Mouse (Mus musculus) layer of hippocampus, adult 8-10 months (tissue): ENCODE measurements at regions not wholly inside any gene's neighbourhood (a gene's known extent, or its start where the extent isn't known, plus 50 kb on each side); places are given as distances from the start of the nearest gene placed in this dataset.

Experiments
- DNase-seq, 2 experiments: peaks; one replicate each; pipeline ENCODE4 v3.0.0; 2022; ENCODE audit warnings: low spot score in 2 of 2

DNA sequence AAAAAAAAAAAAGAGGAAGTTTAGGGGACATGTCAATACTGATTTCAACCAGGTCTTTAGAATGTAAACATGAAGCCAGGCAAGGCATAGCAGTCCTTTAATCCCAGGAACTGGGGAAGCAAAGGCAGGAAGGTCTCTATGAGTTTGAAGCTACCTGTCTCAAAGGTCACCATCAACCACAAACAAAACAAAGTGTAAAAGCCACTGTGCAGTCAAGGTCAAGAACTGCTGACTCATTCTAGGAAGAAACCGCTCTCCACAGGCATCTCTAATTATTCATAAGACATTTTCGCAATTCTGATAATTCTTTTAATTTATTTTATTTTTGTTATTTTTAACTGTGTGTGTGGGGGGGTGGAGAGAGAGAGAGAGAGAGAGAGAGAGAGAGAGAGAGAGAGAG lies 364.0 kb downstream of the Cntnap4 start:
- no peak for DNase-seq

DNA sequence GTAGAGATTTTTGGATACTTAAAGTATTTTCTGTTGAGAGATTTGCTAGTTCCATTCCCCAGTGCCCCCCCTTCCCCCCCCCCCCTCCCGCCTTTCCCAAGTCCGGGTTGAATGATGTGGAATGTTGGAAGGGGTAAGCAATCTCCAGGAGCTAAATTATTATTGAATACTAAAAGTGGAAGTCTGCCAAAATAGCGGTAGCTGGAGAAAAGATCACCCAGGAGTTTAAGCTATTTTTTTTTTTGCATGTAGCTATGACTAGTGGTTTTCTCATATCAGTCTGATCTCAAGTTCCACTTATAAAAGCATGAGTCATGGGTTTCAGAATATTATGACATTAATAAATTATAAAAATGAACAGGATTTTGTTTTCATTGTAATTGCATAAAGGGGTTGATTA lies 365.6 kb downstream of the Cntnap4 start:
- no peak for DNase-seq

- peak in 1 of 2 experiments; percentile 19 for DNase-seq
Measured at GRCm38 (mm10) chr8:112935897-112936719, 366.3 kb downstream of the Cntnap4 start.

DNA sequence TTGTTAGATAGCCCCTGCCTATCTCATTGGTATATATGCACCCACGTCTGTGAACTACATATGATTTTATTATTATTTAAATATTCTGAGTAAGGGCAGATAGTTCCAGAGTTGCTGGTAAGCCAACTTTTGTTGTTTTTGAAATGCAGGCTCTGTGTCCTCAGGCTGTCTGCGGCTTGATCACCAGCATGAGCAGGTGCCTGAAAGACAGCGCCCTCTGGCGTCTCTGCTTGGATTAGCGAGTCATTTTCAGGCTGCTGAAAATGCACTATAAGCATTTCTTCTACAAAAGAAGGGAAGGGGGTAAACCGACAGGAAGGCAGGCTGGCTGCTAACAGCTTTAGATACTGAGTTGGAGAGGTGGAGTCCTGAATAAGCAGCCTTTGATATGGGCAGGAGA lies 402.6 kb downstream of the Cntnap4 start:
- DNase-seq = peak; percentile 56 to 89

- no peak for DNase-seq
Measured at GRCm38 (mm10) chr8:112975734-112976133, 405.9 kb downstream of the Cntnap4 start.

DNA sequence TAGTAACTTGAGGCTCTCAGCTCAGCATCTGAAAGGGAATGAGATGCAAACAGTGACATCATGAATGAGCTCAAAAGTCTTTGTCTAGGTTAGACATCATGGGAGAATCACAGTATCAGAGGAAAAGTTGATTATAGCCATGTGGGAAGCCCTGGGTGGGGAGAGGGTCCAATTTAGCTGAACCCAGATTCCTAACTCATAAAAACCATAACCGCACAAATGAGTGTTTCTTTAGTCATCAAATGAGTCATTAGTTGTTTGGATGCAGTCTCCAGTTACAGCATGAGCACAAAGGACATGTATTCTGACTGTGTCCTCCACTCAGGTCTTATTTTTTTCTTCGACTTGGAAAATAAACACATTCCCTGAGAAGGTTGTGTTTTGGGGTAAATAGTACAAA lies 406.5 kb downstream of the Cntnap4 start:
- DNase-seq = no peak

DNA sequence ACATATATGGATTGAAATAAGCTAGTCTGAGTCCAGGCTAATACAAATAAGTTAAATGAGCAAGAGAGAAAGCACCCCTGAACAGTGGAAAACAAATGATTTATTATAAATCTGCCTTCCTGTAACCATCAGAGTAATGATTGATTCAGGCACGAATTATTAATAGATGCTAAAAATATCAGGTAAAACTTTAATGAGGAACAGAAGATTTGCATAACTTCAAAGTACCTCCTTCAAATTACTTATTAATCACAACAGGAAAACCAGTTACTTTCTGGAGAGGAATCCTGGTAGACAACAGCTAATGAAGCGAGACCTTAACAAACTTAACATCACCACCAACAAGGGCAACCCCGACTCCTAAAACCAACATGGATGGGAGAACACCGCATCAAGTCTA lies 423.9 kb downstream of the Cntnap4 start:
- no peak for DNase-seq

GRCm38 (mm10) chr8:113007356-113007755 lies 437.5 kb downstream of the Cntnap4 start:
- DNase-seq = no peak

GRCm38 (mm10) chr8:113028880-113029279 lies 459.0 kb downstream of the Cntnap4 start:
- DNase-seq = no peak

- DNase-seq = no peak
Measured at GRCm38 (mm10) chr8:113051770-113052473, 482.1 kb downstream of the Cntnap4 start.

- no peak for DNase-seq
Measured at GRCm38 (mm10) chr8:113065246-113066169, 495.7 kb downstream of the Cntnap4 start.

- no peak for DNase-seq
Measured at GRCm38 (mm10) chr8:113066170-113066708, 496.4 kb downstream of the Cntnap4 start.

- DNase-seq = peak in 1 of 2 experiments; percentile 4
Measured at GRCm38 (mm10) chr8:113083976-113084375, 514.1 kb downstream of the Cntnap4 start.

DNA sequence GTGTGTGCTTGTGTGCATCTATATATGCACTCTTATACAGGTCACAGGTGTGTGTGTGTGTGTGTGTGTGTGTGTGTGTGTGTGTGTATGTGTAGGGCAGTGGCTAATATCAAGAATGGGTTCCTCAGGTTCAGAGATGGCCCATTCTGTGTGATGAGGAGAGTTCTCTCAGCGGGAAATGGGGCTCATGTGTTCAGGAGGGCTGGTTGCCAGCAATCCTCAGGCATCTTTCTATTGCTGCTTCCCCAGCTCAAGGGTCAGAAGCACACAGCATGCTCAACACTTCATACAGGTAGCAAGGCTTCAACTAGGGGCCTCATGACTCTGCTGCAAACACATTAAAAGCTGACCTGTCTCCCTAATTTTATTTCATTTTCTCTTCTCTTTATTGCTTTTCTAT lies 517.7 kb downstream of the Cntnap4 start:
- no peak for DNase-seq

- DNase-seq = no peak
Measured at GRCm38 (mm10) chr8:113111665-113112064, 523.7 kb upstream of the Mon1b start.

GRCm38 (mm10) chr8:113114165-113114700 lies 521.2 kb upstream of the Mon1b start:
- no peak for DNase-seq

GRCm38 (mm10) chr8:113117241-113117640 lies 518.1 kb upstream of the Mon1b start:
- no peak for DNase-seq

DNA sequence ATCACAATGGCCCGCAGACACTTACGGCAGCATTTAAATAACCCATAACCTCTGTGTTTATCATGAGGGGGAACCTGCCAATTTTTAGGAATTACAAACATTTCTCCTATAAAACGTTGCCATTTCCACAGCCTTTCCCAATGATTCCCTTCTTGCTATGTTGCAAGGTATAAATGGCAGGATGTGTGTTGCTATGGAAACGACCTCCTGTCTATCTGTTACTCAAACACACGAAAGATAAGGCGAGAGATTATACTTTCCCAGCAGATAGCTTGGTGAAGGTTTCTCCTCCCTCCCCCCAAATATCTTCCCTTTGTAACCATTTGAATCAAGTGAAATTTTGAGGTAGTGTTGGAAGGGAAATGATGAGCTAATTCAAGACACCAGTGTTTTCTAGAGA lies 509.8 kb upstream of the Mon1b start:
- DNase-seq = no peak

DNA sequence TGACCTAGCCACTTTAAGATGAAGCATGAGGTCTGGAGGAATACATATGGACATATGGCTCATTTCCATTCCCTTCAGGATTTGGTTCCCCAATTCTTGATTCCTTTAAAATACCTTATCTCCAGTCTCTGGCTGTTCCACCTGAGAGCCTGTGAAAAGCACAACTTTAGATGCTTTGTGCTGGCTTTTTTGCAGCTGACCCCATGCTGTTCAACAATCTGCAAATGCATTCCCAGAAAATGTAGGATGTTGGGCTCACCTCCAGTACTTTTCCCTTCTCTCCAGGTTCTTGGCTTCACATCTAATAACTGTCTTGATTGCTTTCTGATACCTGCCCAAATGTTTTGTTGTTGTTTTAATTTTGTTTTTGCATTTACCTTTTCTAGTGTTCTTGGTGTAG lies 498.0 kb upstream of the Mon1b start:
- no peak for DNase-seq

- no peak for DNase-seq
Measured at GRCm38 (mm10) chr8:113140021-113140420, 495.4 kb upstream of the Mon1b start.

DNA sequence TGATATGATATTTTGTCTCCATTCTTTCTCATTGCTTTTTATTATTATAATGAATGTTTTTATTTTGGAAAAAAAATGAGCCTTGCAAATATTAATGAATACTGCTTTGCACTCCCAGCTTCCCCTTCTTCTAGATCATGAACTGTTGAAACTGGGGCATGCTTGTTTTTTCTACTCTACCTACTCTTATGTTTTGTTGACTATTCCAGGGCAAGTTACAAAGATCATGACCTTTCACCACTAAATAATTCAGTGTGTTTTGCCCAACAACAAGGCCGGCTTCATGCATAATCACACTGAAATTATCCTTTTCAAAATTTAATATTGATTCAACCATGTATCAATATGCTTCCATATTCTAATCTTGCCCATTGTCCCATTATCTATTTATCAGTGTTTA lies 494.3 kb upstream of the Mon1b start:
- DNase-seq = no peak
